Mouse (Mus musculus): Measurements from ENCODE around the gene Arfgef2. TPM values are rescaled to one million over a fixed set of nuclear protein-coding genes. Genes with fewer than 3 reads are reported as not detected.

Gene Arfgef2
- polyA plus RNA-seq, 1 experiment, result 1.6 TPM

GRCm38 (mm10) chr2:166803298-166803697 lies 2.1 kb upstream of the Arfgef2 start:
- Histone ChIP-seq H3K4me1 (peaks cover 53% of the 10 kb centered on the region), H3K9me3 (no peaks in the 10 kb centered on the region), H3K4me3 (replicated peaks) (no peak overlapping the region), H3K27me3 (replicated peaks) (no peaks in the 10 kb centered on the region), H3K36me3 (replicated peaks; ENCODE audit: low read length) (peaks cover 3% of the 10 kb centered on the region)
- no peak for TF ChIP-seq FLI1 (IDR thresholded peaks at IDR 0.05; ENCODE audit: low read length)
- no peak for TF ChIP-seq GATA1 (IDR thresholded peaks at IDR 0.05; ENCODE audit: borderline replicate concordance, low read length)

- TF ChIP-seq FLI1 (IDR thresholded peaks at IDR 0.05; ENCODE audit: low read length) (no peak), GATA1 (IDR thresholded peaks at IDR 0.05; ENCODE audit: borderline replicate concordance, low read length) (no peak)
- H3K27me3 ChIP-seq (replicated peaks), result no peaks in the 10 kb centered on the region
- H3K36me3 ChIP-seq (replicated peaks; ENCODE audit: low read length), result peaks cover 4% of the 10 kb centered on the region
- H3K9me3 ChIP-seq, result no peaks in the 10 kb centered on the region
- peaks cover 48% of the 10 kb centered on the region for H3K4me1 ChIP-seq
- H3K4me3 ChIP-seq (replicated peaks), result peak overlapping the region; percentile 98
These were observed 851 bp downstream of the Arfgef2 start for GRCm38 (mm10) chr2:166806173-166806705.

DNA sequence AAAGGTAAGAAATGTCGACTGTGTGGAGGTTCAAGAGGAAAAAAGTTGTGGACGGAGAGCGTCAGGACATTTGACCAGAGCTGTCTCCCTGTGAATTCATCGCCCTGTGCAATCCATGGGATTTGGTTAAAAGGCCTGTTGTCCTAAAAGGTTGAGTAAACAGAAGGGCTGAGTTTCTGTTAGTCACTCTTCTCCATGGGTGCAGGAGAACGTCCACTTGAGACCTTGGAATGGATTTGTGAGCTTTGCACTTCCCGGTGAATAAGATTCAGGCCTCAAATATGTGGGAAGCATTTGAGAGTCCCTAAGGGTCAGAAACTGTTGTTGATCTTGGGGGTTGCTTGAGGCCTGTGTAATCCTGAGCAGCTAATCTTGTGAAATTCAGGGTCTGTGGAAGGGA lies 1.4 kb downstream of the Arfgef2 start:
- Histone ChIP-seq H3K36me3 (replicated peaks; ENCODE audit: low read length) (peaks cover 4% of the 10 kb centered on the region), H3K4me3 (replicated peaks) (peak overlapping the region; percentile 98), H3K9me3 (no peaks in the 10 kb centered on the region), H3K4me1 (peaks cover 42% of the 10 kb centered on the region), H3K27me3 (replicated peaks) (no peaks in the 10 kb centered on the region)
- TF ChIP-seq FLI1 (IDR thresholded peaks at IDR 0.05; ENCODE audit: low read length), result no peak
- no peak for TF ChIP-seq GATA1 (IDR thresholded peaks at IDR 0.05; ENCODE audit: borderline replicate concordance, low read length)

GRCm38 (mm10) chr2:166809499-166809898 lies 4.1 kb downstream of the Arfgef2 start:
- Histone ChIP-seq H3K36me3 (replicated peaks; ENCODE audit: low read length) (peaks cover 4% of the 10 kb centered on the region), H3K27me3 (replicated peaks) (no peaks in the 10 kb centered on the region), H3K4me1 (peaks cover 38% of the 10 kb centered on the region), H3K9me3 (no peaks in the 10 kb centered on the region), H3K4me3 (replicated peaks) (no peak overlapping the region)
- TF ChIP-seq FLI1 (IDR thresholded peaks at IDR 0.05; ENCODE audit: low read length) (no peak), GATA1 (IDR thresholded peaks at IDR 0.05; ENCODE audit: borderline replicate concordance, low read length) (no peak)

DNA sequence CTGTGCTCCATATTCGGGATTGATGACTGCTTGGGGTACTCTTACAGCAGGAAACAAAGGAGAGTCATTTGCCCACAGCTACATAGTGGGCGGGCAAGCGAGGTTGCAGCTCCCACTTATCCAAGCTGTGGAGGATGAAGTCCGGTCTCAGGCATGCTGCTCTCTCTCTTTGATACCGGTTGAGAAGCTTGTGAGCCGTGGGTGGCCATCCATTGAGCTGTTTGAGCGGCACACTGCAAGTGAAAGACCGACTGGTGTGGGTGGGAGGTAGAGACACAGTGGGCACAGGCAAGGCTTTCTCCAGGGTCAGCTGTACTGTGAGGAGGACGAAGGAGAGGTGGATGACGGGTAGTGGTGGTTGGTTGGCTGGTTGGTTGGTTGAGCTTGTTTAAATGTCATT lies 5.4 kb downstream of the Arfgef2 start:
- Histone ChIP-seq H3K9me3 (no peaks in the 10 kb centered on the region), H3K4me1 (peaks cover 36% of the 10 kb centered on the region), H3K4me3 (replicated peaks) (no peak overlapping the region), H3K27me3 (replicated peaks) (no peaks in the 10 kb centered on the region), H3K36me3 (replicated peaks; ENCODE audit: low read length) (peaks cover 4% of the 10 kb centered on the region)
- TF ChIP-seq FLI1 (IDR thresholded peaks at IDR 0.05; ENCODE audit: low read length) (no peak), GATA1 (IDR thresholded peaks at IDR 0.05; ENCODE audit: borderline replicate concordance, low read length) (no peak)

- no peak for TF ChIP-seq FLI1 (IDR thresholded peaks at IDR 0.05; ENCODE audit: low read length)
- no peak for TF ChIP-seq GATA1 (IDR thresholded peaks at IDR 0.05; ENCODE audit: borderline replicate concordance, low read length)
- Histone ChIP-seq H3K36me3 (replicated peaks; ENCODE audit: low read length) (peaks cover 3% of the 10 kb centered on the region), H3K4me1 (peaks cover 56% of the 10 kb centered on the region), H3K27me3 (replicated peaks) (no peaks in the 10 kb centered on the region), H3K9me3 (no peaks in the 10 kb centered on the region), H3K4me3 (replicated peaks) (peak overlapping the region; percentile 70)
These were observed 13.2 kb downstream of the Arfgef2 start for GRCm38 (mm10) chr2:166818463-166819143.

DNA sequence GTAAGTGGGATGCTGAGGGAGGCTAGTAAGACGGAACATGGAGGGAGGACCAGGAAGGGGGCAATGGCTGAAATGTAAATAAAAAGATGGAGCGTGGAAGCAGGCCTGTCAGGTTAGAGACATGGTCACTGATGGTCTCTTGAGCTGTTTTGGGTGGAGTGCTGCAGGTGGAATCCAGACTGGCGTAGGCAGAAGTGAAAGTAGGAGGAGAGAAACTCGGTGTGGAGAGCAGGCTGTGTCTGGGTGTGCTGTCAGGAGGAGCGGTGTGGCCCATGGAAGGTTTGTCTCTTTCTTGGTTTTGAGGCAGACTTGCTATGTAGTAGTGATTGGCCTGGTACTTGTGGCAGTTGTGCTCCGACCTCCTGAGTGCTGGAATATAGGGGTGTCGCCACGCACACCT lies 14.5 kb downstream of the Arfgef2 start:
- Histone ChIP-seq H3K27me3 (replicated peaks) (no peaks in the 10 kb centered on the region), H3K9me3 (no peaks in the 10 kb centered on the region), H3K4me1 (peaks cover 64% of the 10 kb centered on the region), H3K36me3 (replicated peaks; ENCODE audit: low read length) (peaks cover 5% of the 10 kb centered on the region), H3K4me3 (replicated peaks) (peak overlapping the region; percentile 38)
- TF ChIP-seq GATA1 (IDR thresholded peaks at IDR 0.05; ENCODE audit: borderline replicate concordance, low read length) (no peak), FLI1 (IDR thresholded peaks at IDR 0.05; ENCODE audit: low read length) (no peak)

DNA sequence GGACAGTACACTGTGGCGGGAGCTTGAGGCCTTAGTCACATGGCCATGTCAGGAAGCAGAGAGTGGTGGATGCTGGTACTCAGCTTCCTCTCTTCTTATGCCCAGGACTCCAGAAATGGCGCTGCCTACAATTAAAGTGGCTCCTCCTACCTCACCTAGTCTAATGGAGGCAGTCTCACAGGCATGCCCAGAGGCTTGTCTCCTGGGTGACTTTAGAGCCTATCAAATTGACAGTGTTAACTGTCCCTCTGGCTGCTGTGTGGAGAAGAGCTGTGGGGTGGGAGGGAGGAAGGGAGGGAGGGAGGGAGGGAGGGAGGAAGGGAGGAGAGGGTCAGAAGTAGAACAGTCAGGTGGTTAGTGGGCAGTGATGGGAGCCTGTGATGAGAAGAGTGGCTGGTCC lies 15.5 kb downstream of the Arfgef2 start:
- Histone ChIP-seq H3K4me1 (peaks cover 74% of the 10 kb centered on the region), H3K36me3 (replicated peaks; ENCODE audit: low read length) (peaks cover 5% of the 10 kb centered on the region), H3K27me3 (replicated peaks) (no peaks in the 10 kb centered on the region), H3K9me3 (no peaks in the 10 kb centered on the region), H3K4me3 (replicated peaks) (peak overlapping the region; percentile 66)
- TF ChIP-seq FLI1 (IDR thresholded peaks at IDR 0.05; ENCODE audit: low read length), result no peak
- TF ChIP-seq GATA1 (IDR thresholded peaks at IDR 0.05; ENCODE audit: borderline replicate concordance, low read length), result no peak

- Histone ChIP-seq H3K4me3 (replicated peaks) (peak overlapping the region; percentile 64), H3K36me3 (replicated peaks; ENCODE audit: low read length) (peaks cover 9% of the 10 kb centered on the region), H3K27me3 (replicated peaks) (no peaks in the 10 kb centered on the region), H3K9me3 (no peaks in the 10 kb centered on the region), H3K4me1 (peaks cover 79% of the 10 kb centered on the region)
- TF ChIP-seq GATA1 (IDR thresholded peaks at IDR 0.05; ENCODE audit: borderline replicate concordance, low read length), result no peak
- no peak for TF ChIP-seq FLI1 (IDR thresholded peaks at IDR 0.05; ENCODE audit: low read length)
These were observed 16.0 kb downstream of the Arfgef2 start for GRCm38 (mm10) chr2:166821406-166821805.

DNA sequence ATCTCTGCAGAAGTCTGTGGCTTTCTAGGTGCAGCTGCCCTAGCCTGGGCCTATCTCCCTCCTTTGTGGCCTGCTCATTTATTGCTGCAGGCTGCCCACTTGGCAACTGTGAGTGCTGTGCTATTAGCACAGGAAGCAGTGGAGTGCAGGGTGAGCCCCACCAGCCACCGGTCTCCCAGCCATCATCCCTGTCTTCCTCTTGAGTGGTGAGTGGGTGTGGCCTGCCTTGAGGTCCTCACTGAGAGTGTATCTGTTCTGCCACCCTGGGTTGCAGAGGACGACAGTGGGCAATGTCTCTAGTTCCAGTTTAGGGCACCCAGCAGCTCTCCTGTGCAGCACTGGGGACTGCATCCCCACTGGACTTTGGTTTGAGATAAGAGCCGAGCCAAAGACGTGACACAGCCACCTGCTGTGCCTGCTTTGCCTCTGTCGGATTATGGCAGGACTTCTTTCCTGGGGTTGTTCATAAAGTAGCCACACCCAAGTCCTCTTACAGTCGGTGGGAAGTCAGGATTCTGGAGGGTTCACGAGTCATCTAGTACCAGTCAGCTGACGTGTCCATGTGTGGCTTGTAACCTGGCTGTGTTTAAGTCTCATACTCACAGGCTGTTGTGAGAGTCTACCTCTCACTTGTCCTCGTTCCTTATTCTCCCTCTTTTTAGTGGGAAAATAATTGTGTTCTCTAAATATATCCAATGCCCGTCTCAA lies 16.9 kb downstream of the Arfgef2 start:
- no peaks in the 10 kb centered on the region for H3K9me3 ChIP-seq
- H3K36me3 ChIP-seq (replicated peaks; ENCODE audit: low read length), result peaks cover 17% of the 10 kb centered on the region
- H3K27me3 ChIP-seq (replicated peaks), result no peaks in the 10 kb centered on the region
- no peak for TF ChIP-seq FLI1 (IDR thresholded peaks at IDR 0.05; ENCODE audit: low read length)
- no peak for TF ChIP-seq GATA1 (IDR thresholded peaks at IDR 0.05; ENCODE audit: borderline replicate concordance, low read length)
- H3K4me1 ChIP-seq, result peaks cover 87% of the 10 kb centered on the region
- H3K4me3 ChIP-seq (replicated peaks), result peak overlapping the region; percentile 48
